9 mouse cellular contexts compared by ENCODE assay signal in genomic region chr13:30993819-30994218, GRCm38 (mm10). TPM values are rescaled to one million over a fixed set of nuclear protein-coding genes. Genes with fewer than 3 reads are reported as not detected.
DNase-seq lines count a peak whose midpoint lies in the region; ATAC-seq and TF ChIP-seq lines count a peak whose summit lies in the region.
"Had no signal": no experiment of that assay in that cellular context is flagged by ENCODE, and none has a peak within 500 bp of the region (broad histone marks: within the 10 kb centered on the region; RNA-seq: fewer than 3 reads in every experiment).

No protein-coding gene starts in this region.

- H3K4me3 ChIP-seq in CH12.LX (replicated peaks in 1 of 3; ENCODE audit: low read depth in 2 of 3, low read length in 2 of 3, poor library complexity in 1 of 3): no peak overlapping the region
- H3K4me3 ChIP-seq: heart, embryonic 15.5 days had no signal

- peak; percentile 56 for TF ChIP-seq RAD21 in CH12.LX (IDR thresholded peaks at IDR 0.05; ENCODE audit: low read depth, low read length)

- DNase-seq in cerebellum, adult 11-12 months: no peak
- peak; percentile 69 for DNase-seq in CH12.LX (ENCODE audit: extremely low read depth)
- DNase-seq in cerebellum, postnatal 10 days: peak; percentile 60 to 68
- peak; percentile 58 to 83 for DNase-seq in frontal cortex, postnatal 36 days (ENCODE audit: low spot score in 2 of 2)
- DNase-seq in layer of hippocampus, adult 9-11 months: peak; percentile 49
- peak; percentile 49 for DNase-seq in right cerebral cortex, postnatal 25 days

- dilution Hi-C loops in CH12.LX (cut with MboI; ENCODE audit: extremely low pct_ligation_motif_present, extremely low pct_unique_long_range_greater_than_20kb, low sequenced_read_pairs): no loop called here

- no peaks in the 10 kb centered on the region for H3K36me3 ChIP-seq in CH12.LX (replicated peaks in 1 of 2; ENCODE audit: control insufficient read depth in 1 of 2, insufficient read depth in 1 of 2, low read length in 1 of 2)
- H3K36me3 ChIP-seq: heart, embryonic 15.5 days had no signal

- no peak overlapping the region for H3K4me2 ChIP-seq in CH12.LX (ENCODE audit: insufficient read depth, low read depth, poor library complexity, severe bottlenecking)
- H3K4me2 ChIP-seq: heart, embryonic 15.5 days had no signal

- H3K9me3 ChIP-seq in CH12.LX (replicated peaks; ENCODE audit: low read length): no peaks in the 10 kb centered on the region
- H3K9me3 ChIP-seq: heart, embryonic 15.5 days had no signal

- ATAC-seq in cerebellum, adult (ENCODE audit: insufficient number of reproducible peaks, low FRiP score, low TSS enrichment): peak; percentile 65; the same call in 1 of the 2 replicates
- peak; percentile 70 for ATAC-seq in megakaryocyte, adult 5-6 weeks (ENCODE audit: poor library complexity, severe bottlenecking)

- H3K4me1 ChIP-seq in CH12.LX (ENCODE audit: control insufficient read depth in 1 of 2, insufficient read depth in 2 of 2): peaks cover 2 to 12% of the 10 kb centered on the region in 2 experiments; a peak in 3 of 4 replicates
- H3K4me1 ChIP-seq: heart, embryonic 15.5 days had no signal

- no peaks in the 10 kb centered on the region for H3K27me3 ChIP-seq in CH12.LX (replicated peaks)

- in situ Hi-C loops in CH12.LX (cut with MboI; ENCODE audit: low pct_ligation_motif_present, low pct_unique_long_range_greater_than_20kb, low sequenced_read_pairs): no loop called here

- no peak for TF ChIP-seq POLR2A in CH12.LX (IDR thresholded peaks at IDR 0.05; ENCODE audit: low read depth, low read length)

- no peak for TF ChIP-seq EP300 in CH12.LX (IDR thresholded peaks at IDR 0.05; ENCODE audit: low read length)

- peak; percentile 75 to 82 for TF ChIP-seq CTCF in CH12.LX (conservative IDR thresholded peaks at IDR 0.05 in 1 of 2, IDR thresholded peaks at IDR 0.05 in 1 of 2; ENCODE audit: low read depth in 2 of 2, low read length in 2 of 2)

- no peak overlapping the region for H3K27ac ChIP-seq in CH12.LX (ENCODE audit: insufficient read depth, low read depth)
- H3K27ac ChIP-seq: heart, embryonic 15.5 days had no signal

- H3K9ac ChIP-seq in CH12.LX (ENCODE audit: insufficient read depth, low read depth): no peak overlapping the region
- H3K9ac ChIP-seq: heart, embryonic 15.5 days had no signal

- H3K79me2 ChIP-seq in CH12.LX (replicated peaks; ENCODE audit: control insufficient read depth, extremely low read depth, insufficient read depth, poor library complexity, severe bottlenecking): no peaks in the 10 kb centered on the region

TF ChIP-seq in CH12.LX, 34 proteins besides CTCF, POLR2A, EP300 and RAD21:
- TF ChIP-seq SMC3 (IDR thresholded peaks at IDR 0.05; ENCODE audit: low read depth, low read length) (peak; percentile 77), IRF4 (IDR thresholded peaks at IDR 0.05; ENCODE audit: low read depth, low read length) (peak; percentile 6; the same call in 1 of the 2 replicates), ZMIZ1 (IDR thresholded peaks at IDR 0.05; ENCODE audit: low read depth, low read length) (no peak)

RNA-seq across cellular contexts. Expression of gene Gm5447, which starts 19.8 kb away (rescaled TPM):
- not detected in 2 replicates for total RNA-seq in CH12.LX (2012; rRNA removed)
- total RNA-seq in CH12.LX (2014; rRNA removed): not detected in 2 replicates
- polyA plus RNA-seq in CH12.LX (2012; ENCODE audit: insufficient read length, low read depth): 0.14 TPM in 1 of 2 replicates, not detected in the other
- total RNA-seq in megakaryocyte, adult 5-6 weeks (2015): 0.07 TPM in 1 of 2 replicates, not detected in the other
- total RNA-seq in megakaryocyte, adult 5-6 weeks (2017): 0.59 TPM in 1 of 2 replicates, not detected in the other

RNA-seq across cellular contexts. Expression of gene Exoc2, which starts 19.9 kb away (rescaled TPM):
- total RNA-seq in CH12.LX (2012; rRNA removed) (26.5 and 29.7 TPM in 2 replicates), CH12.LX (2014; rRNA removed) (33.0 and 36.0 TPM in 2 replicates)
- polyA plus RNA-seq in CH12.LX (2012; ENCODE audit: insufficient read length, low read depth): 18.6 and 21.1 TPM in 2 replicates
- 51.4 and 59.8 TPM in 2 replicates for total RNA-seq in megakaryocyte, adult 5-6 weeks (2015)
- 51.5 and 53.6 TPM in 2 replicates for total RNA-seq in megakaryocyte, adult 5-6 weeks (2017)

RNA-seq across cellular contexts. Expression of gene Hus1b, which starts 46.3 kb away (rescaled TPM):
- total RNA-seq in CH12.LX (2012; rRNA removed) (7.3 and 8.1 TPM in 2 replicates), CH12.LX (2014; rRNA removed) (17.8 and 18.2 TPM in 2 replicates)
- 9.0 and 9.4 TPM in 2 replicates for polyA plus RNA-seq in CH12.LX (2012; ENCODE audit: insufficient read length, low read depth)
- total RNA-seq in megakaryocyte, adult 5-6 weeks (2015): 0.65 and 0.98 TPM in 2 replicates
- 0.98 and 1.3 TPM in 2 replicates for total RNA-seq in megakaryocyte, adult 5-6 weeks (2017)
- polyA plus RNA-seq: heart, embryonic 15.5 days had no signal
